Mouse (Mus musculus) C2C12 (cell line): ENCODE results near the gene Pld6.

ENCODE experiments used
- CTCF ChIP-seq: IDR thresholded peaks from one replicate; pipeline ENCODE4 v1.5.1; 2011; ENCODE audit not compliant: control insufficient read depth, insufficient read depth, insufficient read length
- MAX ChIP-seq: IDR thresholded peaks from one replicate; pipeline ENCODE4 v1.6.1; 2011; ENCODE audit warnings: mild to moderate bottlenecking, control low read depth

DNA sequence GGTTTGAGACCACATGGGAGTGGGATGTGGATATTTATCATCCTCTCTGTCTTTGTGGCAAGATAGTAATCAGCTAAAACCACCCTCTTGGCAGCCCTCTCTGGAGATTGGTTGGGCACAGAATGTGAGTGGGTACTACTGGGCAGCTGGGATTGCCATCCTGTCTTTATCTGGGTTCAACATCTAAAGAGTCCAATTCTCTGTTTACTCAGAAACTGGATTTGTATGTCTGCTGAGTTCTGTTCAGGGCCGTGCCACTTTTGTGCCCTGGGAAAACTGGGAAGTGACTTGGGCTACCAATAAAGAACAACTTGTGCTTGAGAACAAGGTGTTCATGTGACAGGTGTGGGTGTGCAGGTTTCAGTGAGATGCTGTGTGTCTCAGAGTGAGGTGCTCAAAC is 53.1 kb downstream of the Pld6 start:
- no peak for TF ChIP-seq MAX
- no peak for TF ChIP-seq CTCF
